Mouse (Mus musculus): ENCODE data around the gene Galnt10. TPM values are rescaled to one million over a fixed set of nuclear protein-coding genes. Genes with fewer than 3 reads are reported as not detected.

The Galnt10 gene
- total and polyA plus RNA-seq, 3 experiments = 17.5 to 41.2 (median 21.4) TPM

DNA sequence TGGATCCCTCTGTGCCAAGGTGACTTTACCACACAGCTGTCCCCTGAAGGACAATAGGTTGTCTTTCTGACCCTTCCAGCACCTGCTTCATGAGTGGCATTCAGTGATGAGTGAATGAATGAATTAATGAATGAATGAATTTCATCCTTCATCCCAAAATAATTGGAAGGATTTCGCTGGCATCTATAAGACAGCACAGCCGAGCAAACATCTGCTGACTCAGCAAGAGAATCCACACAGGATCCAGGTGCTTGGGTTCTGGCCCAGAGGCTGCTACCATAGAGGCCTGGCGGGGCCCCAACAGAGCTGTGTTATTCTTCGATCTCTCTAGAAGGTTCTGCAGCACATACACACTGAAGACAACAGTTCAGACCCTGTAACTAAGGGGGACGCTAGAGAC is 125.5 kb downstream of the Galnt10 start:
- no peak for ATAC-seq (ENCODE audit: extremely low read depth, insufficient number of reproducible peaks, low FRiP score, poor library complexity, severe bottlenecking)
- H3K4me3 ChIP-seq (ENCODE audit: low read depth, low read length) = no peak overlapping the region
- no peaks in the 10 kb centered on the region for H3K27me3 ChIP-seq (ENCODE audit: insufficient read depth, low read length)
- DNase-seq (ENCODE audit: low spot score) = no peak
- no peaks in the 10 kb centered on the region for H3K9me3 ChIP-seq (replicated peaks)
- no peaks in the 10 kb centered on the region for H3K4me1 ChIP-seq (ENCODE audit: insufficient read depth, low read depth, low read length)
- peaks cover 100% of the 10 kb centered on the region for H3K36me3 ChIP-seq (replicated peaks)
- TF ChIP-seq POLR2AphosphoS5 (IDR thresholded peaks at IDR 0.05; ENCODE audit: insufficient replicate concordance, low read depth, low read length) (no peak), TAL1 (conservative IDR thresholded peaks at IDR 0.05; ENCODE audit: low read depth, low read length) (no peak), GATA1 (IDR thresholded peaks at IDR 0.05; ENCODE audit: borderline replicate concordance, low read length) (no peak), GATA2 (IDR thresholded peaks at IDR 0.05; ENCODE audit: borderline replicate concordance, low read depth, low read length) (no peak), CTCF (IDR thresholded peaks at IDR 0.05; ENCODE audit: low read depth, low read length) (no peak)

- ATAC-seq (ENCODE audit: extremely low read depth, insufficient number of reproducible peaks, low FRiP score, poor library complexity, severe bottlenecking) (no peak), DNase-seq (ENCODE audit: low spot score) (no peak)
- no peak for TF ChIP-seq GATA1 (IDR thresholded peaks at IDR 0.05; ENCODE audit: borderline replicate concordance, low read length)
- no peak for TF ChIP-seq CTCF (IDR thresholded peaks at IDR 0.05; ENCODE audit: low read depth, low read length)
- TF ChIP-seq TAL1 (conservative IDR thresholded peaks at IDR 0.05; ENCODE audit: low read depth, low read length) = no peak
- TF ChIP-seq POLR2AphosphoS5 (IDR thresholded peaks at IDR 0.05; ENCODE audit: insufficient replicate concordance, low read depth, low read length) = no peak
- no peak for TF ChIP-seq GATA2 (IDR thresholded peaks at IDR 0.05; ENCODE audit: borderline replicate concordance, low read depth, low read length)
- Histone ChIP-seq H3K4me3 (ENCODE audit: low read depth, low read length) (no peak overlapping the region), H3K27me3 (ENCODE audit: insufficient read depth, low read length) (no peaks in the 10 kb centered on the region), H3K9me3 (replicated peaks) (no peaks in the 10 kb centered on the region), H3K36me3 (replicated peaks) (peaks cover 100% of the 10 kb centered on the region), H3K4me1 (ENCODE audit: insufficient read depth, low read depth, low read length) (peaks cover 4% of the 10 kb centered on the region; the same call in 1 of the 2 replicates)
These were observed 126.4 kb downstream of the Galnt10 start for GRCm38 (mm10) chr11:57771676-57772075.

GRCm38 (mm10) chr11:57773479-57773878 is 128.2 kb downstream of the Galnt10 start:
- H3K4me3 ChIP-seq (ENCODE audit: low read depth, low read length) = no peak overlapping the region
- H3K4me1 ChIP-seq (ENCODE audit: insufficient read depth, low read depth, low read length) = peaks cover 15% of the 10 kb centered on the region
- DNase-seq (ENCODE audit: low spot score) (no peak), ATAC-seq (ENCODE audit: extremely low read depth, insufficient number of reproducible peaks, low FRiP score, poor library complexity, severe bottlenecking) (no peak)
- H3K36me3 ChIP-seq (replicated peaks) = peaks cover 97% of the 10 kb centered on the region
- no peak for TF ChIP-seq POLR2AphosphoS5 (IDR thresholded peaks at IDR 0.05; ENCODE audit: insufficient replicate concordance, low read depth, low read length)
- TF ChIP-seq GATA2 (IDR thresholded peaks at IDR 0.05; ENCODE audit: borderline replicate concordance, low read depth, low read length) = no peak
- TF ChIP-seq TAL1 (conservative IDR thresholded peaks at IDR 0.05; ENCODE audit: low read depth, low read length) = no peak
- TF ChIP-seq CTCF (IDR thresholded peaks at IDR 0.05; ENCODE audit: low read depth, low read length) = no peak
- no peak for TF ChIP-seq GATA1 (IDR thresholded peaks at IDR 0.05; ENCODE audit: borderline replicate concordance, low read length)
- H3K9me3 ChIP-seq (replicated peaks) = no peaks in the 10 kb centered on the region
- no peaks in the 10 kb centered on the region for H3K27me3 ChIP-seq (ENCODE audit: insufficient read depth, low read length)

GRCm38 (mm10) chr11:57773936-57774335 is 128.7 kb downstream of the Galnt10 start:
- H3K4me3 ChIP-seq (ENCODE audit: low read depth, low read length) = no peak overlapping the region
- H3K9me3 ChIP-seq (replicated peaks) = no peaks in the 10 kb centered on the region
- TF ChIP-seq GATA2 (IDR thresholded peaks at IDR 0.05; ENCODE audit: borderline replicate concordance, low read depth, low read length) (no peak), GATA1 (IDR thresholded peaks at IDR 0.05; ENCODE audit: borderline replicate concordance, low read length) (no peak), POLR2AphosphoS5 (IDR thresholded peaks at IDR 0.05; ENCODE audit: insufficient replicate concordance, low read depth, low read length) (no peak), CTCF (IDR thresholded peaks at IDR 0.05; ENCODE audit: low read depth, low read length) (no peak)
- no peak for ATAC-seq (ENCODE audit: extremely low read depth, insufficient number of reproducible peaks, low FRiP score, poor library complexity, severe bottlenecking)
- H3K4me1 ChIP-seq (ENCODE audit: insufficient read depth, low read depth, low read length) = peaks cover 15% of the 10 kb centered on the region
- H3K36me3 ChIP-seq (replicated peaks) = peaks cover 97% of the 10 kb centered on the region
- no peak for DNase-seq (ENCODE audit: low spot score)
- H3K27me3 ChIP-seq (ENCODE audit: insufficient read depth, low read length) = no peaks in the 10 kb centered on the region

DNA sequence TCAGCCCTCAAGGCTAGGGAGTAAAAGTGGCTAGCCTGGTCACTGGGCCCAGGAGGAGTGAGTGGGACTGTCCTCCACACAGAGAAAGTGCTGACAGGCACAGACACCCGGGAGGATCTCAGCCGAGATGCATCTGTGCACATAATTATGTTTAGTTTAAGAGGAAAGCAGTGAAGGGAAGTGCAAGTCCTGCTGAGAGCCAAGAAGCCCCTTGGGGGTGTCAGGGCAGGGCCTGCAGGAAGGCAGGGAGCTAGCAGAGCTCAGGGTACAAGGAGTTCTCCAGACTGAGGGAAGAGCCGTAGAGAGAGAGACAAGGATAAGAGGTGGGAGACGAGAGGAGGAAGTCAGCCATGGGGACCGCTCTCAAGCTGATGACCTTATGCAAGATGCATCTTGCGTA is 130.6 kb downstream of the Galnt10 start:
- H3K4me3 ChIP-seq (ENCODE audit: low read depth, low read length) = no peak overlapping the region

DNA sequence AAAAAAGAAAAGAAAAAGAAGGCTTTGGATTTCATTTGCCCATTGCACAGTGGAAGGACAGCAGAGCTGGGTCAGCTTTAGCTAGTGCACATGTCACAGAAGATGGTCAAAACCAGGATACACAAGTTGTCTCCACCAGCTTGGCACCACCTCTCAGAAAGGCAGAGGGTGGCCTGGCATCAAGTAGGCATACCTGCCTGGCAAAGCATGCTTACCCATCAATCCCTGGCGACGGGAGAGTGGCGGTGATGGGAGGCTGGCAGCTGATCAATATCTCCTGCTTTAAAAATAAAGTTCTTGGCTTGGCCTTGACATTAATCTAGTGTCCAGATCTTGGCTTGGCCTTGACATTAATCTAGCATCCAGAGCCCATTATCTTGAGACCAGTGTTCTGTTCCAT is 131.3 kb downstream of the Galnt10 start:
- ATAC-seq (ENCODE audit: extremely low read depth, insufficient number of reproducible peaks, low FRiP score, poor library complexity, severe bottlenecking) = no peak
- Histone ChIP-seq H3K27me3 (ENCODE audit: insufficient read depth, low read length) (no peaks in the 10 kb centered on the region), H3K9me3 (replicated peaks) (no peaks in the 10 kb centered on the region), H3K4me3 (ENCODE audit: low read depth, low read length) (no peak overlapping the region), H3K36me3 (replicated peaks) (peaks cover 95% of the 10 kb centered on the region), H3K4me1 (ENCODE audit: insufficient read depth, low read depth, low read length) (peaks cover 15% of the 10 kb centered on the region)
- no peak for DNase-seq (ENCODE audit: low spot score)
- no peak for TF ChIP-seq CTCF (IDR thresholded peaks at IDR 0.05; ENCODE audit: low read depth, low read length)
- TF ChIP-seq GATA1 (IDR thresholded peaks at IDR 0.05; ENCODE audit: borderline replicate concordance, low read length) = no peak
- TF ChIP-seq TAL1 (conservative IDR thresholded peaks at IDR 0.05; ENCODE audit: low read depth, low read length) = no peak
- no peak for TF ChIP-seq GATA2 (IDR thresholded peaks at IDR 0.05; ENCODE audit: borderline replicate concordance, low read depth, low read length)
- no peak for TF ChIP-seq POLR2AphosphoS5 (IDR thresholded peaks at IDR 0.05; ENCODE audit: insufficient replicate concordance, low read depth, low read length)

More for the DNA sequence above, 130.6 kb downstream of the Galnt10 start:
- DNase-seq (ENCODE audit: low spot score) = no peak
- ATAC-seq (ENCODE audit: extremely low read depth, insufficient number of reproducible peaks, low FRiP score, poor library complexity, severe bottlenecking) = no peak
- Histone ChIP-seq H3K36me3 (replicated peaks) (peaks cover 95% of the 10 kb centered on the region), H3K4me1 (ENCODE audit: insufficient read depth, low read depth, low read length) (peaks cover 15% of the 10 kb centered on the region), H3K27me3 (ENCODE audit: insufficient read depth, low read length) (no peaks in the 10 kb centered on the region), H3K9me3 (replicated peaks) (no peaks in the 10 kb centered on the region)
- no peak for TF ChIP-seq POLR2AphosphoS5 (IDR thresholded peaks at IDR 0.05; ENCODE audit: insufficient replicate concordance, low read depth, low read length)
- no peak for TF ChIP-seq CTCF (IDR thresholded peaks at IDR 0.05; ENCODE audit: low read depth, low read length)
- TF ChIP-seq TAL1 (conservative IDR thresholded peaks at IDR 0.05; ENCODE audit: low read depth, low read length) = no peak
- no peak for TF ChIP-seq GATA1 (IDR thresholded peaks at IDR 0.05; ENCODE audit: borderline replicate concordance, low read length)
- no peak for TF ChIP-seq GATA2 (IDR thresholded peaks at IDR 0.05; ENCODE audit: borderline replicate concordance, low read depth, low read length)

Measured in G1E (cell line).